Mouse (Mus musculus) kidney, postnatal 0 days (tissue): ENCODE data around the gene Psmb2. TPM values are rescaled to one million over a fixed set of nuclear protein-coding genes. Genes with fewer than 3 reads are reported as not detected.

ENCODE experiments used
- ATAC-seq: fragments of 200-750 bp; cut with Nextera tagmentation; replicated peaks from 2 replicates; pipeline ENCODE4 v1.8.0; 2017; ENCODE audit warnings: low read depth, moderate number of reproducible peaks, moderate TSS enrichment, moderate library complexity; ENCODE audit not compliant: low FRiP score
- DNase-seq: peaks from one replicate; pipeline ENCODE4 v3.0.0-alpha.2; 2016; ENCODE audit warnings: low spot score
- H3K27ac ChIP-seq: fragments of 300-500 bp; sonication (generic); 2 replicates; pipeline ENCODE4 v1.5.1; 2014; ENCODE audit warnings: mild to moderate bottlenecking
- H3K27me3 ChIP-seq: fragments of 300-500 bp; sonication (generic); 2 replicates; pipeline ENCODE4 v1.6.1; 2014; ENCODE audit warnings: low read length, mixed read lengths; ENCODE audit not compliant: insufficient read depth
- H3K36me3 ChIP-seq: fragments of 300-500 bp; sonication (generic); 2 replicates; pipeline ENCODE4 v1.6.1; 2014; ENCODE audit warnings: low read length, mixed read lengths; ENCODE audit not compliant: insufficient read depth
- H3K4me1 ChIP-seq: fragments of 300-500 bp; sonication (generic); replicated peaks from 2 replicates; pipeline ENCODE4 v1.6.1; 2014; ENCODE audit warnings: antibody characterized with exemption, low read length, mixed read lengths; ENCODE audit not compliant: insufficient read depth
- H3K4me2 ChIP-seq: fragments of 300-500 bp; sonication (generic); 2 replicates; pipeline ENCODE4 v1.6.1; 2014; ENCODE audit warnings: mild to moderate bottlenecking, low read length, moderate library complexity, mixed read lengths
- H3K4me3 ChIP-seq: fragments of 300-500 bp; sonication (generic); replicated peaks from 2 replicates; pipeline ENCODE4 v1.5.1; 2014; ENCODE audit warnings: low read depth, low read length
- H3K9ac ChIP-seq: fragments of 300-500 bp; sonication (generic); 2 replicates; pipeline ENCODE4 v1.6.1; 2014; ENCODE audit warnings: low read depth, low read length
- H3K9me3 ChIP-seq: fragments of 300-500 bp; sonication (generic); replicated peaks from 2 replicates; pipeline ENCODE4 v1.6.1; 2016; ENCODE audit warnings: low read length, inconsistent platforms, mixed read lengths
- CTCF ChIP-seq: IDR thresholded peaks from 2 replicates; pipeline ENCODE4 v1.5.1; 2016; ENCODE audit warnings: antibody characterized with exemption, low read depth, mild to moderate bottlenecking, moderate library complexity
- WGBS: fragments of 180-500 bp; shearing (Covaris S2); extraction: QIAGEN DNeasy Blood & Tissue Kit; methylation state at CpG from one replicate; pipeline ENCODE4 v1.1.7; 2014; 5-methylcytosine and 5-hydroxymethylcytosine counted together
- polyA plus RNA-seq: library from polyadenylated mRNA; unstranded; fragments of >200 nt; fragmentation: Nextera tagmentation; extraction: Ambion mirVana; gene quantifications from 2 replicates; pipeline ENCODE4 v1.2.1, GENCODE M21; 2015

The Psmb2 gene
- polyA plus RNA-seq, 1 experiment from 2014 or later: 450 TPM

DNA sequence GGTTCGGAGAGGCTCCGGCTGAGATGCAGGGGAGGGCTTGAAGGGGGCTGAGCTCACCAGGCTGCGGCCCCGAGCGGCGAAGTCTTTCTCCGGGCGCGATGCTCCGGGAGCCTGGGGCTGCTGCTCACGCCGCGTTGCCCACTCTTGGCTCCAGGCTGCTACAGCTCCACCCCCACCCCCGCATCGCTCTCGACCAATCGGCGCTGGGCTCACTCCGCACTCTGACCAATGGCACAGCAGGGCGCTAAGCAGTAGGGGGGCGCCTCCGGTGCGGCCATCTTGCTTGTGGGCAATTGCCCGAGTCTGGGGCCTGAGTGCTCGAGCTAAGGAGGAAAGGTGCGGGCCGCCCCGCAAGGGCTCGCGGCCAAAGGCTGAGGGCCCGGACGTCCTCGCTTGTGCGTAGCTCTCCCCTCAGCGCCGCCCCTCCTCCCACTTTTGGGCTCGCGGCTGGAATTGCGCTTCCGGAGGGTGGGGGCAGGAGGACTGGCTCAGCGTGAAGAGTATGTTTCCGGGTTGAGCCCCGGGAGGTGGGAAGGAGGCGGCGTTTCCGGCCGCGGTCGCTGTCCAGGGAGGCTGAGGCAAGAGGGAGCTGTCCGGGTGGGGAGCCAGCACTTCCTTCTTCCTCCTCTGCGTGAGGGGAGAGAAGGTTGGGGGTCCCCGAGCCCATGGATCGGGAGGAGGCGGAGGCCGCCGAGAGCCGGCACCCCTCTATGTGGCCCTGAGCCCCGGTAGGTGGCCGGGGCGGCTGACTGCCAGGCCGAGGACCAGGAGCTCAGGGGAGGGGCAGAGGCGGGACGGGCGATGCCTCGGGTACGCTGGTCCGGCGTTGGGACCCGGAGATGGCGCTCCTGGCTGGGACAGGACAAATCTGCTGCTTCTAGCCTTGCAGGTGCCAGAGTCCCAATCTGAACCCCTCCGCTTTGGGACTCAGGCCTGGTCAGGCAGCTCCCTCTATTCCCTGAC lies 76.1 kb downstream of the Psmb2 start, which contains the start of the genes Ncdn and AU040320:
Ncdn (minus strand) TSS at position 171 of the 963 bp plus-strand sequence.
AU040320 (plus strand) TSS at position 277 of the 963 bp plus-strand sequence.
- ATAC-seq: peak; percentile 99
- Histone ChIP-seq H3K4me1 (peaks cover 15% of the 10 kb centered on the region), H3K9me3 (no peaks in the 10 kb centered on the region), H3K4me3 (peak within 1 kb of the TSS; percentile 89), H3K27me3 (no peaks in the 10 kb centered on the region), H3K9ac (peak within 1 kb of the TSS; percentile 79), H3K4me2 (peak within 1 kb of the TSS; percentile 98), H3K27ac (peak within 1 kb of the TSS; percentile 92), H3K36me3 (peaks cover 16% of the 10 kb centered on the region)
- peak; percentile 98 for DNase-seq
- WGBS: 1% methylated on average over 70 of the region's 71 CpGs
- TF ChIP-seq CTCF: 0 out of 2 replicates have a peak, but pooled peaks have one; percentile 5

DNA sequence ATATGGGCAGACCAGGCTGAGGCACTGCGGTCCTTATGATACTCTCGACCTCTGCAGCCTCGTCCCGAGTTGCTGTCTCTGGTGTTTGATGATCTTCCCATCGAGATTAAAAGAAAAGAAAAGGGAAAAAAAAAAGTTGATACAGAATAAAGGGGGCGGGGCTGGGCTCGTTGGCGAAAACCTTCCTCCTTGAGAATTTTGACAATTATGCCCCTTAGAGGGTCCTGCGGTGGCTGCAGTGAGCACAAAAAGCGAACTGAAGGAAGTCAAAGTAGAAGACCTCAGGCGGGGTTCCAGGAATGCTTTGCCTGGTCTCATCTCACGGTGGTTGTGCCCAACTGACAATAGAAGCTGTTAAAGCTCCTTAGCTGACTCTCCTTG lies 76.8 kb downstream of the Psmb2 start:
- peak overlapping the region; percentile 98 for H3K4me2 ChIP-seq
- TF ChIP-seq CTCF: no peak
- H3K4me1 ChIP-seq: peaks cover 15% of the 10 kb centered on the region
- DNase-seq: no peak
- peak overlapping the region; percentile 79 for H3K9ac ChIP-seq
- peaks cover 11% of the 10 kb centered on the region; the same call in 1 of the 2 replicates for H3K36me3 ChIP-seq
- peak overlapping the region; percentile 92 for H3K27ac ChIP-seq
- H3K27me3 ChIP-seq: no peaks in the 10 kb centered on the region
- WGBS: under 1% methylated on average over 12 of the region's 12 CpGs
- ATAC-seq: no peak
- H3K9me3 ChIP-seq: no peaks in the 10 kb centered on the region
- peak overlapping the region; percentile 89 for H3K4me3 ChIP-seq

GRCm38 (mm10) chr4:126754736-126755374 lies 77.4 kb downstream of the Psmb2 start:
- H3K4me2 ChIP-seq: peak overlapping the region; percentile 98
- no peaks in the 10 kb centered on the region for H3K9me3 ChIP-seq
- H3K36me3 ChIP-seq: peaks cover 10% of the 10 kb centered on the region; the same call in 1 of the 2 replicates
- no peak for TF ChIP-seq CTCF
- peaks cover 15% of the 10 kb centered on the region for H3K4me1 ChIP-seq
- no peaks in the 10 kb centered on the region for H3K27me3 ChIP-seq
- no peak overlapping the region for H3K9ac ChIP-seq
- H3K27ac ChIP-seq: no peak overlapping the region
- no peak overlapping the region for H3K4me3 ChIP-seq
- 46% methylated on average over 12 of the region's 12 CpGs for WGBS
- ATAC-seq: no peak
- no peak for DNase-seq

DNA sequence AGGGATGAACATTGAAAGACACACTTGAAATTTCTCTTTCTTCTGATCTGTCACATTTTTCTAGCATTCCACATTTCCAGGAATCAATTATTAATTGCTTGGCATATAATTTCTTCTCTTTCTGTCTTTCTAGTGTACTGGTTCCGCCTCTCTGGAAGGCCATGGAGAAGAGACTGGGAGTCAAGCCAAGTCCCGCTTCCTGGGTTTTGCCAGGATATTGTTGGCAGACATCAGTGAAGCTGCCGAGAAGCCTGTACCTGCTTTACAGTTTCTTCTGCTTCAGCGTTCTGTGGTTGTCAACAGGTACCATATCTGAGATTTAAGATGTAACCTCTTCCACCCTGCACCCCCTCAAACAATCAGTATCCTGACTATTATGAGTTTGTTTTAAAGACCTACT lies 79.3 kb downstream of the Psmb2 start:
- DNase-seq: no peak
- peaks cover 13% of the 10 kb centered on the region for H3K4me1 ChIP-seq
- H3K4me2 ChIP-seq: no peak overlapping the region
- no peak for TF ChIP-seq CTCF
- WGBS: 73% methylated on average over 4 of the region's 4 CpGs
- ATAC-seq: no peak
- no peak overlapping the region for H3K9ac ChIP-seq
- H3K27me3 ChIP-seq: no peaks in the 10 kb centered on the region
- H3K4me3 ChIP-seq: no peak overlapping the region
- H3K36me3 ChIP-seq: peaks cover 17% of the 10 kb centered on the region; the same call in 1 of the 2 replicates
- no peak overlapping the region for H3K27ac ChIP-seq
- H3K9me3 ChIP-seq: no peaks in the 10 kb centered on the region

DNA sequence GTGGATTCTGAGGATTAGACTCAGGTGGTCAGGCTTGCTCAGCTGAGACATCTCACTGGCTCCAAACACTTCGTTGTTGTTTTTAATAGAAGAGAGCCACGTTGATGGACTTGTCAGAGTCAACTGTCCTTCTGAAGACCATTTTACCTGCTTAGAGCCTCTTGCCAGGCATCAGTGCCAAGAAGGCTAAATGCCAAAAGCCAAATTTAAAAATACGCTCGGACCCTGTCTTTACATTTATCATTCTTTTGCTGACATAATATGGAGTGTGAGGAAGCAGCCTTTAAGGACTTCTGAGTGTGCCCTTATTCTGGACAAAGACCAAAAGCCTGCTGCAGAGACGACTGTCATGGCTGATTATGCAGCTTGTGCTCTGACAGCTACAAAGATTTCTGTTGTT lies 80.9 kb downstream of the Psmb2 start:
- WGBS: 81% methylated on average over 5 of the region's 5 CpGs
- H3K4me1 ChIP-seq: 0 out of 2 replicates have a peak, but pooled peaks cover 2% of the 10 kb centered on the region
- H3K9ac ChIP-seq: no peak overlapping the region
- H3K4me2 ChIP-seq: no peak overlapping the region
- no peaks in the 10 kb centered on the region for H3K27me3 ChIP-seq
- H3K27ac ChIP-seq: no peak overlapping the region
- ATAC-seq (no peak), DNase-seq (no peak)
- H3K36me3 ChIP-seq: peaks cover 17% of the 10 kb centered on the region; the same call in 1 of the 2 replicates
- no peaks in the 10 kb centered on the region for H3K9me3 ChIP-seq
- no peak for TF ChIP-seq CTCF
- H3K4me3 ChIP-seq: no peak overlapping the region

Other genes with a start within 250 kb of the Psmb2 start
- 8.7 and 9.8 TPM in 2 replicates for gene Ago3, start 248.1 kb upstream of the Psmb2 start, polyA plus RNA-seq
- gene Ago1, start 209.0 kb upstream of the Psmb2 start, polyA plus RNA-seq: 4.4 TPM in 2 replicates
- 1.4 and 1.8 TPM in 2 replicates for gene Ago4, start 144.2 kb upstream of the Psmb2 start, polyA plus RNA-seq
- gene Clspn, start 120.7 kb upstream of the Psmb2 start, polyA plus RNA-seq: 13.3 and 18.0 TPM in 2 replicates
- 1.3 and 1.9 TPM in 2 replicates for gene 5730409E04Rik, start 67.8 kb upstream of the Psmb2 start, polyA plus RNA-seq
- gene Tfap2e, start 58.6 kb downstream of the Psmb2 start, polyA plus RNA-seq: not detected in 2 replicates
- gene Ncdn, start 75.8 kb downstream of the Psmb2 start, polyA plus RNA-seq: 22.0 and 22.2 TPM in 2 replicates
- gene AU040320, start 75.9 kb downstream of the Psmb2 start, polyA plus RNA-seq: 22.4 and 22.6 TPM in 2 replicates